Mouse (Mus musculus) lung, postnatal 36 days (tissue): Measurements from ENCODE around the gene Dnajb2.
A peak's percentile ranks its signal among the peaks of the same experiment; 100 is the strongest.
"Not testable (repeated sequence)": the region's sequence is repeated elsewhere in the genome, so short reads cannot be mapped to it uniquely, and the experiment has no call there.

ENCODE experiments used
- DNase-seq: peaks from one replicate; pipeline ENCODE4 v3.0.0; 2022; ENCODE audit warnings: mixed read lengths

The Dnajb2 gene

DNA sequence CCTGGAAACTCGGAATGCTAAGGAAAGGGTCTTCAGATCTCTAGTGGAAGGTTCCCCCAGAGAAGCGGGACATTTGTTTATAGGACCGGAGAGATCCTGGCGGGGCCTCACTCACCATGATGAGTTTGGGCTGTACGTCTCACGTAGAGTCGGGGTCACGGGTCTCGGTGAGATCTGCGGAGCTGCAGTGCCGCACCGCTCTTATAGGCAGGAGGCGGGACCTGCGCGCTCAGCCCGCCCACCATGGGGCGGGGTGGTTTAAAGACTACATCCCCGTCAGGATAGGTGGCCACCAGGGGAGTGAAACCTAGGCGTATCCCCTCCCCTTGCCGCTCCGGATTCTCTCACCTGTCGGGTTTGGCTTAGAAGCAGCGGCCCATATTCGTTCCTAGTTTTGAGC lies 17.1 kb upstream of the Dnajb2 start:
- DNase-seq: peak; percentile 97

DNA sequence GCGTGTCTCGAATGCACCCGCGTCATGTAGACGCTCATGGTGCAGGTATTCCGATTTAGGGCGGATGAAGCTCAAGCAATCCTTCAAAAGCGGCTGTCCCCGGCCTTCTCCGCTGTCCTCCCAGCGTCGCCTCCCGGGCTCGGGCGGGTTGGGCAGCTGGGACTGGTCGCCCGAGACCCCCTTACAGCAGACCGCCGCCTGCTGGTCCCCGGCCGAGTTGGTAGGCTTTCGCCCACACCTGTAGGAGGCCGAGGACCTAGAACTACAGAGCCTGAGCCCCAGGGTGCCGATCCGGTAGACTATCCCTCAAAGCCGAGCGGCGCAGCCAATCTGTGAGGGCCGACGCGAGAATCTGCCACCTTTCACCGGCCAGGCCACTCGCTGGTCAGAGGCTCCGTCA lies 16.7 kb upstream of the Dnajb2 start, which contains the start of gene Tuba4a:
Gene Tuba4a (minus strand): TSS at position 335 of the 400 bp plus-strand sequence.
- no peak for DNase-seq

DNA sequence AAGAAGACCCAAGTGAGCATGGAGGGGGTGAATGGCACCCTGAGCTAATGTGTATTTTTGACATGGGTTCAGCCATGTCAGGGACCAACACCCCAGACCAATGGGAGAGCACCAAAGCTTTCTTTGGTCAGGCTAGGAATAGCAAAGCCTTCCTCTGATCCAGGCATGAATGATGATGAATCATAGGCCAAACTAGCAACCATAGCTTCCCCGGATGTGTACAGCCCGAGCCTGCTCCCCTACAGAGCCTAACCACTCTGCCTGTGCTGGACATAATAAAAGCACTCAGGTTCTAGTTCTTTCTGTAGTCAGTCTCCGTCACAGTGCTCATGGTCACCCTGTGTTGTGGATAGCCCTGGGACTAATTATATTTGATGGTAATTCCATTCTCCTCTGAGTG lies 14.7 kb upstream of the Dnajb2 start:
- DNase-seq: no peak

GRCm38 (mm10) chr1:75222926-75223325 lies 13.3 kb upstream of the Dnajb2 start:
- DNase-seq: no peak

GRCm38 (mm10) chr1:75223532-75223931 lies 12.7 kb upstream of the Dnajb2 start:
- no peak for DNase-seq

DNA sequence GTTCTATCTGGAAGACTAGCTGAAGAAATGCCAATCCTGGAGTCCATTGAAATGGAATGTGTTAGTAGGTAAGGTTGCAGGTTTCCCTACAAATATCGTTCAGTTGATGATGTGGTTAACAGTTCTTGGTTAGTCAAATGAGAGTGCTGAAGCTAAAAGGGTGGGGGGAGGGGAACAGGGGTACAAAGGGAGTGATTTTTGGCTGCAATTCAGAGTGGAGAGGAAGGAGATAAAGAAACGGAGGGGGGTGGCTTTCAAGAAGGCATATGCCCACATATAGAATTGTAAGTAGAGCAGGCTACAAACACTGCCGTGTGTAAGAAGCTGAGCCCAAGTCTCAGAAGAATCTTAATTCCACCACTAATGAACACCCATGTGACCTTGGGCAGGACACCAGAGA lies 10.7 kb upstream of the Dnajb2 start:
- no peak for DNase-seq

DNA sequence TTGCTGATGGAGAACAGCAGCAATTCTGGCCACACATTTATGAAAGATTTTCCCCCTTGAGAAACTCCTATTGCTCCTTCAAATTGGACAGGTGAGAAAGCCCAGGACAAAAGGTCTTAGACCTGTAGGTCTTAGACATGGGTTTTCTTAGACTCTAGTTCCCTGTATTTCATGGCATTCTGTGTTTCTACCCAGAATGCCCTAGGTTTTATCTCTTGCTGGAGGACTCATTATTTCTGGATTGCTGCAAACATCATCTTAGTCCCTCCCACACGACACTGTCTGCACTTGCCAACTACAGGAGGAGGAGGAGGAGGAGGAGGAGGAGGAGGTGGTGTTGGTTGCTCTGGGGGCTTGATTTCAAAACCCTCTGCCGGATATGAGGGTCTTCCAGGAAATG lies 10.1 kb upstream of the Dnajb2 start:
- no peak for DNase-seq

DNA sequence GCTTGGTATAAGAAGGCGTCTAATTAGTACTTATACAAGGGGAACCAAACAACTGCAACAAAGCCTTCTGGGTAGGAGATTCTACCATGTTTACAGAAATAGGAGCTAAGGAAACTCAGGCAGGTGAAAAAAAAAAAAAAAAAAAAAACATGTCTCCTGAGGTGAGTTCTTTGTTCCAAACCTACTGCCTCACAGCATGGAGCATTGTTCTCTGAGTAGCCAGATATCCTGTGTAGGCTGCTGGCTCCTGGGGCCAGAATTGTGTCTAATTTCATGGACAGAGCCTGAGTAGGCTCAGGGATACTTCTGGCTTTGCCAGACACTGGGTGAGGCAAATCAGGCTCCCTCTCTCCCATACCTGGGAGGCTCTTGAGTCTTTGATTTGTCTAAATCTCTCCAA lies 8.6 kb upstream of the Dnajb2 start:
- no peak for DNase-seq

GRCm38 (mm10) chr1:75229158-75229557 lies 7.0 kb upstream of the Dnajb2 start:
- no peak for DNase-seq

DNA sequence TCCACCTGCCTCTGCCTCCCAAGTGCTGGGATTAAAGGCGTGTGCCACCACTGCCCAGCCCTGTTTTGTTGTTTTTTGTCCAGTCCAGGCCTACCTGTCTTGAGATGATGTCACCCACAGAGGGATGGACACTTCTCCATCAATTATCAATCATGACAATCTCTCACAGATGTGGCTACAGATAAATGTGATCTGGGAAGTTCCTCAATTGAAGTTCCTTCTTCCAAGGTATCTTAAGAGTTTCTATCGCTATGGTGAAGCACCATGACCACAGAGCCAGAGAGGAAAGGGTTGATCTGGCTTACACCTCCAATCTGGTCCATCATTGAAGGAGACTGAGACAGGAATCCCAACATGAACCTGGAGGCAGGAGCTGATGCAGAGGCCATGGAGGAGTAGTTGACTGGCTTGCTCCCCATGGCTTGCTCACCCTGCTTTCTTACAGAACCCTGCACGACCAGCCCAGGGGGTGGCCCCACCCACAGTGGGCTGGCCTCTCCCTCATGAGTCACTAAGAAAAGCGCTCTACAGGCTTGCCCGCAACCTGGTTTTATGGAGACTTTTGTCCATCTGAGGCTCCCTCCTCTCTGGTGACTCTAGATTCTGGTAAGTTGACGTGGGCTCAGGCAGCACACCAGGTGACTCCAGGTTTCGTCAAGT lies 5.7 kb upstream of the Dnajb2 start:
- no peak for DNase-seq

DNA sequence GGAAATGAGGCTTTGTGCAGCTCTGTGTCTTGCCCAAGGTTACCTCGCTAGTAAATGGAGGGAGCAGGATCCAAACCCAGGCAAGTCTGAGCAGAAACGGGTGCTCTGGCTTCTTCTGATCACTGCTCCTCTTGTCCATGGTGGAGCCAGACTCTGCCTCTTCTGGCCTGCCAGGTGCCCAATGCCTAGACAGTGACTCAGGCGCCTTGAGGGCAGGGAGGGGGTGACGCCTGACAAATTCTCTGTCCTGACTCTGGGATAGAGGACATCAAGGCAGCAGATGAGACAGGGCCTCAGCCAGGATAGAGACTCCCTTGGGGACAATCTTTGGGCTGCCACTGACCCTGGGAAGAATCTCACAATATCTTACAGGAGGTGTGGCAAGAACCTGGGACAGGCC lies 5.0 kb upstream of the Dnajb2 start:
- DNase-seq: no peak

DNA sequence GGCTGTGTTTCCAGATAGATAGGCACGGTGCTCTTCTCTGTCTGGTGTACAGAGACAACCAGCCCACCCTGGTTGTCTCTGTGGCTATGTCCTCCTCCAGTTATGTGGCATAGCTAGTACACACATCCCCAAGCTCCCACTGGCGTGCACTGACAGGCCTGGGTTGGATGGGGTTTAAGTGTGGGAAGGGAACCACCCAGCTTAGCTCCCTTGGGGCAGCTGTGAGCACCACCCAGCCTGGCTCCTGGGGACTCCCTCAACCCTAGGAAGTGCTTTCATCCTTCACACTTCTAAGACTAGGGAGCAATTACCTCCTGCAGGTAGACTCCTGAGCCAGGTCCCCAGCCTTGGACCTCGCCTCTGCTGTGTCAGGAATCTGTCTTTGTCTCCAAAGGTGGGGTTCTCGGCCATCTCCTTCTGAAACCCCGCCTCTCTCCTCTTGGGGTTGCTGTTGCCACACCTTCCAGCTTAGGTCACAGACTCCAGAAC lies 4.5 kb upstream of the Dnajb2 start, which contains the start of gene A630095N17Rik:
Gene A630095N17Rik (minus strand): TSS at position 439 of the 489 bp plus-strand sequence.
- DNase-seq: no peak

DNA sequence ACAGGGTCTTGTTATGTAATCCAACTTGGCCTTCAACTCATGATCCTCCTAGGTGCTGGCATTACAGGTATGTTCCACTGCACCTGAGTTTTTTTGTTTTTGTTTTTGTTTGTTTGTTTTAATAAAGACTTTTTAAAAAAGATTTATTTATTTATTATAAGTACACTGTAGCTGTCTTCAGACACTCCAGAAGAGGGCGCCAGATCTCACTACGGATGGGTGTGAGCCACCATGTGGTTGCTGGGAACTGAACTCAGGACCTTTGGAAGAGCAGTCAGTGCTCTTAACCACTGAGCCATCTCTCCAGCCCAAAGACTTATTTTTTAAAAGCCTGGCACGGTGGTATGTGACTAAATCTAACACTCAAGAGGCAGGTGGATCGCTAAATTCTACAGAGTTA lies 3.7 kb upstream of the Dnajb2 start:
- not testable (repeated sequence) for DNase-seq

- peak; percentile 88 for DNase-seq
Observed at GRCm38 (mm10) chr1:75234606-75235005, 1.6 kb upstream of the Dnajb2 start.

GRCm38 (mm10) chr1:75239591-75239990 lies 3.4 kb downstream of the Dnajb2 start:
- no peak for DNase-seq

GRCm38 (mm10) chr1:75243411-75243810 lies 7.2 kb downstream of the Dnajb2 start:
- DNase-seq: no peak

DNA sequence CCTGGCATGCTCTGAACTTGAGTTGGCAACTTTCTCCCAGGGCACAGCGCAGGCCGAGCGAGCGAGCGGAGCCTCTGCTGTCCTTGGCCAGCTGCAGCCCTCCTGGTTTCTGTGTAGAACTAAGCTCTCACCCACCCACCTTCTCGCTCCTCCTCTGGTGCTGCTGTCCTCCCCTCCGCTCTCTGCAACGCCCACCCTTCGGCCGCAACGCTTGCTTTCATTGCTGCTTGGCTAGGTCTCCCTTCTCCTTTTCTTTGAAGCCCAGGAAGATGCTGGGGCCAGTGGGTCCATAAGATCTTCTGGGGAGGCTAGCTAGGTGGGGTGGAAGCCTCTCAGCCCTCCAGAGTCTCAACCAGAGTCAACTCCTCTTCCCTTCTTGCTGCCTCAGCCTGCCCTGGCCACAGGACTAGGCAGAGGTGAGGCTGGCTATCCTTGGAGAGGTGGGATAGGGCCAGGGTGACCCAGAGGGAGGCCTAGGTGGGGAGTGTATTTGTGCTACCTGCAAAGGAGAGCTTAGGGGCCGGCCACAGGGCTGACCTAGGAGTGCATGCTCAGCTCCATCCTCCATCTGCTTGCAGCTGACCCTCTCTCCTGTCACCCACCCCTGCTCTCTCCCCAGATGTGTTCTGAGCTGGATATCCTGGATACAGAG lies 8.1 kb downstream of the Dnajb2 start:
- no peak for DNase-seq

DNA sequence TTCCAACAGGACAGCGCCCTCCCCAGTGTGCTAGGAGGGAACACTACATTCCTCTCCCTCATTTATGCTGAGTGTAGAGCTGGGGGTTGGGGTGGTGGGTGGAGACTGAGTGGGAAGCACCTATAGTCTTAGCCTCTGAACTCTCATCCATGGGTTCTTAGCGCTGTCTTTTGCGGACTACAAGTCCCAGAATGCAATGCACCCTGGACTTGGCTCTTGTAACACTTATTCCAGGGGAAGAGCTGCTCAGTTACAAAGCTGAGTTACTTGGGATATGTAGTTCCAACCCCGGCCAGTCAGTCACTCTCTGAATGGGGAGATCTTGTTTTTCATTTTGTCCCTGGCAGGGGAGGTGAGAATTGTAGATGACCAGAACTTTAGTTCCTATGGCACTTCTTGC lies 8.6 kb downstream of the Dnajb2 start:
- DNase-seq: peak; percentile 71

GRCm38 (mm10) chr1:75247071-75247930 lies 11.1 kb downstream of the Dnajb2 start:
- DNase-seq: no peak

DNA sequence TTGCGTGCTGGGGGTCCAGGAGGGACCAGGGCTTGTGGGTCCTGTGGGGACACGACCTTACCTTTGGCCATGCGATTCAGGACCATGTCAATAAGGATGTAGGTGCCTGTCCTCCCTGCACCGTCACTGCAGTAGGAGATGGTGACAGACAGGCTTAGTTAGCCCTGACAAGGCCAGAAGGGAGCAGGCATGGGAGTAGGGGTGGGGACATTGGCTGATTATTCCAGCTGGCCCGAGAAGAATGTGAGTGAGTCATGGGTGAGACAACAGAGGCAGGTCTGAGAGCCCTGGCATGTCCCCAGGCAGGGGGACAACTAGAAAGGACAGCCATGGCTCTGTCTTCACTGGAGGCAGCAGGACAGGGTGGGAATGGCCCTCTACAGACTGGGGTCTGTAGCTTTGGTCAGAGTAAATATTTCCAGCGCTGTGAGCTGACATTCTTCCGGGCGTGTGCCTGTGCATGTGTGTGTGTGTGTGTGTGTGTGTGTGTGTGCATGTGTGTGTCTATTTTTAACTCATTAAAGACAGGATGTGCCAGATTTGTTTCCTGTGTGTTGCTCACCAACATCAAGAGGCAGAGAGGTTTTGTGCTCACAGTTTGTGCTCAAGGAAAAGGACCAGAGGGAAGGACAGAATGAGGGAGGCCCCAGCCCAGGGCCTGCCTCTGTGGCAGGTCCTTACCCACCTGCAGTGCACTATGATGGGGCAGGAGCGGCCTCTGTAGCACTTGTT lies 12.0 kb downstream of the Dnajb2 start:
- DNase-seq: peak; percentile 55

GRCm38 (mm10) chr1:75250498-75250897 lies 14.3 kb downstream of the Dnajb2 start:
- DNase-seq: no peak

DNA sequence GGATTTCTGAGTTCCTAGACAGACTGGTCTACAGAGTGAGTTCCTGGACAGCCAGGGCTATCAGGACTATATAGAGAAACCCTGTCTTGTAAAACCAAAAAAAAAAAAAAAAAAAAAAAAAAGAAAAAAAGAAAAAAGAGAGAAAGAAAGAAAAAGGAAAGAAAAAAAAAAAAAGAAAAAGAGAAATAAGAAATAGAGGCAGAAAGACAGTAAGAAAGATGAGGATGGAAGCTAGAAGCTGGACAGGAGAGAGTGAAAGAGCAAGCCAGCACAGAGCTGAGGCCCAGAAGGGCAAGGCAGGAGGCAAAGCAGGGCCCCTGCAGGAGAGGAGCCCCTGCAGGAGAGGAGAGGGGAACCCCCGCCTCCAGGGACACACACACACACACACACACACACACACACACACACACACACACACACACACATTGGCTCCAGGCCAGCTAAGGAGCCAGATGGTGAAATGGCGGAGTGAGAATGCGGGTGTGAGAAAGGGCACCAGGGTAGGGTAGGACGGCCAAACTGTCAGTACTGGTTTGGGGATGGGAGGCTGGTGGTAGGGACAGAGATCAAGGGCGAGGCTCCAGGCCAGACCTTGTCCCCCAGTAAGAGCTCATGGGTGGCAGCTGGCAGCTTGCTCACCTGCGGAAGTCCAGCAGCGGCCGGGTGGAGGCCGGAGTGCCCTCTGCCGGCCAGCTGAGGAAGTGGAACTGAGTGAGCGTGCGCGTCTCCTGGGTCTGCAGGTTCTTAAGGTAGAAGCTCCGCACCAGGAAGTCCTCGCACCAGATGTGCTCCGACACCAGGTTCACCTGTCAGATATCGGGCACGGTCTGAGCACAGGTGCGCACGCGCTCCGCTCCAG lies 15.1 kb downstream of the Dnajb2 start:
- peak; percentile 90 for DNase-seq
